Mouse (Mus musculus) embryonic stem cell, embryonic (primary cell): ENCODE measurements around the gene Ube2l6.

Source experiments
- CTCF ChIA-PET, 4 experiments: fragments of 300-600 bp in 2 of 4; fragments of 350-600 bp in 2 of 4; sonication (Branson Sonifier 250); formaldehyde crosslinking; loops; one replicate each; lab custom pipeline; 2022; ENCODE audit warnings: inconsistent platforms in 2 of 4; lab: Charles Lee
- POLR2A ChIA-PET, 4 experiments: fragments of 300-600 bp in 2 of 4; fragments of 350-600 bp in 2 of 4; sonication (Branson Sonifier 250); formaldehyde crosslinking; loops; one replicate each; lab custom pipeline; 2022; ENCODE audit warnings: antibody characterized with exemption in 4 of 4, inconsistent platforms in 1 of 4; lab: Charles Lee

Ube2l6 gene

DNA sequence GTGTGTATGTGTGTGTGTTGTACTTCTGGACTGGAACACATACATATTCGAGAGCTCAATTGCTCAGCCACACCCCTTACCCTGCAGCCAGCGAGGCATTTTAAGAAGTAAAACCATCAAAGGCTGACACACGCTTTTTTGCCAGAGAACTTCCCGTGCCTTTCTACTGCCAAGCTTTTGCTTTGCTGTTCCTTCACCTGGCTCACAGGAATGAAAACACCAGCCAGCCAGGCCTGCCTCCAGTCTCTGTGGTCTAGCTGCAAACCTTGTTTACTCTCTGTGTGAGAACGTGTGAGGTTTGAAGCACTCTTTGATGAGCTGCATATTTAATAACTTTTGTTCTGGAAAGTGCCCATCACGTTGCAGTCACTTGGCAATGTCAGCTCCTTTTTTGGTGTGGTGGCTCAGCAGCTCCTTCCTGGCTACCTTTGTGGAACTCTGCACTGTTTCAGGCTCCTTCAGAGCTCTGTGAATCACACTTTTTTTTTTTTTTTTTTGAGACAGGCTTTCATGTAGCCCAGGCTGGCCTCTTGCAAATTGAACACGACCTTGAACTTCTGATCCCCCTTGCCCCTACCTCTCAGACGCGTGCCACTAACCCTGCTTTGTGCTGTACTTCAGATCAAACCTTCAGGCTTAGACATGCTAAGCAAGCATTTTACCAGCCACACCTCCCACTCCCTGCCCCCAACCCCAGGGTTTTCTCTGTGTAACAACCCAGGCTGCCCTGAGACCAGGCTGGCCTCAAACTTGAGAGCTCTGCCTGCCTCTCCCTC is 39.4 kb downstream of the Ube2l6 start:
- CTCF ChIA-PET = interaction anchor here (0.6 to 3.8 kb wide), 23 partner anchors 12 to 170 kb away, joined by 3 to 37 read pairs (median 6); partner anchors contain the start of genes Smtnl1 (in 1 of the 4) and Timm10 (in 1 of the 4)
- POLR2A ChIA-PET = interaction anchor here (0.5 to 5.9 kb wide), 77 partner anchors 8 to 363 kb away, joined by 3 to 128 read pairs (median 5); partner anchors contain the start of genes Gm19426 (in 3 of the 4), Smtnl1 (in 3 of the 4), Ssrp1 (in 2 of the 4) and Timm10 (in 2 of the 4)

DNA sequence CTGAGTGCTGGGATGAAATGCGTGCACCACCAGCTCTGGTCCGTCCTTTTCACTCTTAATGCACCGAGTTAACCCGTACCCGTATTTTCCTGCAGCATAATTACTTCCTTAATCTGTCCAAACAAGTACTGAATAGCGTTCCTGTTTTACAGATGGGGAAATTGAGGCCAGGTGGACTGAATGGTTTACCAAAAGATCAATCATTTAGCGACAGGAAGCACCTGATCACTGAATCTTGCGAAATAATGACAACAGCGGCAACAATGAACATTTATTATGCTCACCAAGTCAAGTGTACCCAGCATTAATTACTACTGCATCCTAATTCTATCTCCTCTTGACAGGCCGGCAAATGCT is 39.9 kb downstream of the Ube2l6 start, which contains the start of gene Slc43a1:
Gene Slc43a1, plus strand, starts transcription at position 258 of the 357 bp plus-strand sequence.
- POLR2A ChIA-PET = interaction anchor here (0.7 to 5.9 kb wide), 62 partner anchors 9 to 363 kb away, joined by 3 to 128 read pairs (median 6); partner anchors contain the start of genes Gm19426 (in 3 of the 4), P2rx3 (in 2 of the 4), Serping1 (in 2 of the 4) and Smtnl1 (in 2 of the 4)
- CTCF ChIA-PET = interaction anchor here (0.6 to 3.8 kb wide), 16 partner anchors 12 to 98 kb away, joined by 3 to 37 read pairs (median 6); partner anchors contain the start of gene Timm10 (in 1 of the 4)

DNA sequence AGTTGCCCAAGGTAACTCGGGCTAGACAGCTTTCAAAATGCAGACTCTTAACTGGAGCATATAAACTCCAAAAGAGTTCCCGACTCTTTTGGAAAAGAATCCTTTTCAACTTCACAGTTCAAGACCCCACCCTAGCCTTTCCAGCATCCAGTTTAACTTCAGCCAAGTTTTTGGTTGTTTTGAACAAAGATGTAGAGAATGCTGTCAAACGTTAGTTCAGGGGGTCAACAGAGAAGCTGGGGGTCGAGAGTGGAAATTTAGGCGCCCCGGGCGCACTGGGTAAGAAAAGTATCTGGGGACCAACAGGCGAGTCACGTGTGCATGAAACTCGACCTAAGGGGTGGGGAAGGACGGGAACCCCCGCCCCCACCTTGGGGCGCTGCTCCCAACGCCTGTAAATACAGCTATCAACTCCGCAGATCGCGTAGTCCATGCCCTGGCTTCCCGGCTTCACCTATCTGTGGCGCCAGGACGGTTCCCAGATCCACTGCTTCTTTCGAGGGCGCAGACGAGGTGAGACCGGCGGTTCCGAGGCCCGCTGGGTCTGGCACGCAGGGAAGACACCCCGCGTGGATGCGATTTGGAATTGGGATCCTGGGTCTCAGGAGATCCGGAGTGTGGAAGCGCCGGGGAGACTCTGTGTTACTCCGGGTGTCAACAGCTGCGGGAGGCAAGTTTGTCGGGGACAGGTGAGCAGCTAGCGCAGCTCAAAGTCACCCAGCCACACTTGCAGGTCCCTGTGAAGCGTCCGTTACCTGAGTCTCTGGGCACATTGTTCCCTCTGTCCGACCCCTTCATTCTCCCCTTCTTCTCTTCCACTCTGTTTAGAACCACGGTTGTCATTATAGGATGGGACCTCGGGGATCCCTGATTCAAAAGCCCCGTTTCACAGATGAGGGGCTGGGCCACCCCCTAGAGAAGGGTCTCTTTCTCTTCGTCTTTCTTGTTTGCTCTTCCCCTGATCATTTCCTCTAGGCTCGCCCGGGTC is 40.7 kb downstream of the Ube2l6 start:
- CTCF ChIA-PET = interaction anchor here (0.6 to 3.8 kb wide), 15 partner anchors 13 to 99 kb away, joined by 3 to 37 read pairs (median 6); no protein-coding TSS in a partner anchor

DNA sequence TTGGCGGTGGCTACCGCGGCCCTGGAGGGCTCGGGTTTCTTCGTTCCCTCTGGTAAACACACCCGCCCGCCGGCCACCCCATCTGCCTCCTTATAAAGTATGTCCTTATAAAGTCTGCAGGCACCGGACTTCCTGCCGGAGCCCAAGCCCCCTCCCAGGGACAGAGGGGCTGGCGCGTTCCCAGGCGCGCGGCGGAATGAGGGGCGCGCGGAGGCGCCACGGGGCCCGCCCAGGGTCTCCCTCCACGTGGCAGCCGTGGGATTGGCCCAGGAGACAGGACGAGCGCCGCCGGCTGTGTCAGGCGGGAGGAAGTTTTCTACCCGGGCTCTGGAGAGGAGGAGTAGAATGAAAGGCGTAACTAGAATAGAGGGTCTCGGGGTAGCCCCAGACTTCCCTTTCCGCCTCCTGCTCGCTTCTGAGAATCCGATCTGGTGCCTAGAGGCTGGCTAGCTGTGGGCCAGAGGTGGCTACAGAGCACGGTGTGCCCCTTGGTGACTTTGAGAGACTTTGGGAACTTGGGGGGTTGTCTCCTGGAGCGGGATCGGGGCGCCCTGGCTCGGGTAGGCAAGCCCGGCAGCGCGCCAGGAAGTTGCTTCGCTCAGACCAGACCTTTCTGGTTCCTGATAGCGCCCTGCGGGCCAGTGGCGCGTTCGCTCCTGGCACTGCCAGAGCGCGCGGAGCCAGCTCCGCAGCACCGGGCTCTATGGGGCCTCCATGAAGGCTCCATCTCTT is 41.6 kb downstream of the Ube2l6 start:
- POLR2A ChIA-PET = interaction anchor here (0.5 to 5.9 kb wide), 22 partner anchors 9 to 208 kb away, joined by 3 to 128 read pairs (median 6); partner anchors contain the start of genes Gm19426 (in 3 of the 4), Serping1 (in 2 of the 4), Ube2l6 (in 2 of the 4) and Clp1 (in 1 of the 4)

More for the DNA sequence above, 40.7 kb downstream of the Ube2l6 start:
- POLR2A ChIA-PET = interaction anchor here (0.5 to 5.9 kb wide), 57 partner anchors 8 to 364 kb away, joined by 3 to 128 read pairs (median 6); partner anchors contain the start of genes Gm19426 (in 3 of the 4), P2rx3 (in 2 of the 4), Serping1 (in 2 of the 4) and Smtnl1 (in 2 of the 4)

DNA sequence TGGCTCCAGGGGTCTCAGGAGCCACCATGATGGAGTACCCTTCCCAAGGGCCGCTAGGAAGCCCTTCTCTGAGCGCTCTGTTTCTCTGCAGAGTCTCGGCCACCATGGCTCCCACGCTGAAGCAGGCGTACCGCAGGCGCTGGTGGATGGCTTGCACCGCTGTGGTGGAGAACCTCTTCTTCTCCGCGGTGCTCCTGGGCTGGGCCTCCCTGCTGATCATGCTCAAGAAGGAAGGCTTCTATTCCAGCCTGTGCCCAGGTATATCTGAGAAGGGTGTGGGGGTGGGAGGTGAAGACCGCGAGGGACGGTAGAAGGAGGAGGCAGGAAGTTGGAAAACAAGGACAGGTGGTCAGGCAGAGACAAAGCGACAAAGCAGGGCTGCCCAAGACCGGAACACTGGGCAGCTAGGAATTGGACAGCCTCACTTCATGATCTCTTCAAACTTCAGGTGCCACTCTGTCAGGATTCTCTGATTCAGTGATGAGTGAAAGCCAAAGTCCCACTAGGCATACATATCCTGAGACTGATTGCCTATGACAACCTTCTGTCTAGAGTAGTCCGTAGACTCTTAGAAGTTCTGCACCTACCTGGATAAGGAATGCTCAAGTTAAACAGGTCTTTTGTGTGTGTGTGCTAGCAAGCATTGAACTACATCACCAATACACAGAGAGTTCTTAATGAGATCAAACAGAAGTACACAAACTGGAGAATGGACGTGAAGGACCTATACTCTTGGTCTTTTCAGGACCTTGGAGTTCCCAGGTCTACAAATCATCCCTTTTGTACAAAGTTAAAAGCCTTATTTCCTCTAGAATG is 42.3 kb downstream of the Ube2l6 start:
- ChIA-PET CTCF (interaction anchor here in 1 of 4 experiments (0.8 to 1.2 kb wide), 2 partner anchors 9 to 15 kb away, joined by 3 to 5 read pairs; no protein-coding TSS in a partner anchor), POLR2A (interaction anchor here in 3 of 4 experiments (0.6 to 5.9 kb wide), 5 partner anchors 41 to 129 kb away, joined by 3 to 51 read pairs (median 3); partner anchors contain the start of genes Clp1 (in 1 of the 3), Gm19426 (in 1 of the 3) and Ube2l6 (in 1 of the 3))

More for the DNA sequence above, 41.6 kb downstream of the Ube2l6 start:
- CTCF ChIA-PET = interaction anchor here in 2 of 4 experiments (0.8 to 3.8 kb wide), 7 partner anchors 9 to 99 kb away, joined by 4 to 37 read pairs (median 8); no protein-coding TSS in a partner anchor

DNA sequence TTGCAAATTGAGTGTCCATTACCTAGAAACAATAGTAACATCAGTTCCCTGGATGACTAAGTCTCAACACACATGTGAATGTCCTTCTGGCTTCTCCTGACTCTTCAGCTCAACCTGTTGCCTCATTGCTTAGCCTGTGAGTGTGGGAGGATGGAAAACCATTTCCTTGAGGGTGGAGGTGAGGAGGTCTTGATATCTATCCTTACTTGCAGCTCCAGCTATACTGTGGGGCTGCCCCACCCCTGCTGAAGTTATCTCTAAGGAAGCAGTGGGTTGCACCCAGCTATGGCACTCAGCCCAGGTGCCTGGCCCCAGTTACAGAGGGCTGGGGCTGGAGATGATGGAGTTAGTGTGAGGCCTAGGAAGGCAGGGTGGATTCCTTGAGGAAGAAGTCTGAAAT is 43.3 kb downstream of the Ube2l6 start:
- POLR2A ChIA-PET = interaction anchor here in 1 of 4 experiments (0.7 to 1.3 kb wide), 2 partner anchors 14 to 74 kb away, joined by 4 to 5 read pairs; no protein-coding TSS in a partner anchor
- CTCF ChIA-PET = interaction anchor here in 2 of 4 experiments (1.2 to 1.4 kb wide), 2 partner anchors 14 to 27 kb away, joined by 3 read pairs; no protein-coding TSS in a partner anchor

DNA sequence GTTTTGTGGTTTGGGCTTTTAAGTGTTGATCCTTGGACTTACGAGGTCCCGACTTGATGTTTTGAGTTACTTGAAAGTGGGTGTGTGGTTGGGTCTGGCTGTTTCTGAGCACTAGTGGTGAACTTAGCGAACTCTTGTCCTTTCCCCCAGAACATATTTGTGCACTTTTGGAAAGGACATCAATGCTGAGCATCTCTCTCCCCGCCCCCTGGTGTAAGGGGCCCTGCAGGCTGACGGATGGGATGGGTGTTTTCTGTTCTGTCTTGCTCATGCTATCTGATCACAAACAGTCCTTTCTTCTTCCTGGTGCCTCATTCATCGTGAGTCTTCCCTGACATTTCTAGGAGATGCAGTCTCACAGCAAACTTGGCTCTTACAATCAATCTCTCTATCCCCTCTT is 45.0 kb downstream of the Ube2l6 start:
- ChIA-PET POLR2A (no interaction called here), CTCF (no interaction called here)

DNA sequence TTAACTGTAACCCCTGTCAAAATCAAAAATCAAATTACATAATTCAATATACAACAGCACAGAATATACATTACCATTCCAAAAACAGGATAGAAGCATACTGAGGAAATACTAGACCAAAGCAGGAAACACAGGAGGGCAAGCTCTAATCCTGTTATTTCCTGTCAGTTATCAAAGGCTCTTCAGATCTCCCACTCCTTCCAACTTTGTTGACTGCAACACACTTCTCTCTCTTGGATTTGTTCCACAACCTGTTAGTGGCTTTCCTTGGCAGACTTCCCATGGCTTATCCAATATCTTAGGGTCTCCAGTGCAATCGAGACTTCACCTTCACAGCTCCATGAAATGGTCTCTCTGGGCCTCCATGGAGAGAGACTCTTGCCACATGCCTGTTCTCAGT is 46.6 kb downstream of the Ube2l6 start:
- ChIA-PET CTCF (no interaction called here), POLR2A (interaction anchor here in 2 of 4 experiments (0.6 to 1.6 kb wide), 3 partner anchors 11 to 103 kb away, joined by 3 to 5 read pairs (median 3); no protein-coding TSS in a partner anchor)

DNA sequence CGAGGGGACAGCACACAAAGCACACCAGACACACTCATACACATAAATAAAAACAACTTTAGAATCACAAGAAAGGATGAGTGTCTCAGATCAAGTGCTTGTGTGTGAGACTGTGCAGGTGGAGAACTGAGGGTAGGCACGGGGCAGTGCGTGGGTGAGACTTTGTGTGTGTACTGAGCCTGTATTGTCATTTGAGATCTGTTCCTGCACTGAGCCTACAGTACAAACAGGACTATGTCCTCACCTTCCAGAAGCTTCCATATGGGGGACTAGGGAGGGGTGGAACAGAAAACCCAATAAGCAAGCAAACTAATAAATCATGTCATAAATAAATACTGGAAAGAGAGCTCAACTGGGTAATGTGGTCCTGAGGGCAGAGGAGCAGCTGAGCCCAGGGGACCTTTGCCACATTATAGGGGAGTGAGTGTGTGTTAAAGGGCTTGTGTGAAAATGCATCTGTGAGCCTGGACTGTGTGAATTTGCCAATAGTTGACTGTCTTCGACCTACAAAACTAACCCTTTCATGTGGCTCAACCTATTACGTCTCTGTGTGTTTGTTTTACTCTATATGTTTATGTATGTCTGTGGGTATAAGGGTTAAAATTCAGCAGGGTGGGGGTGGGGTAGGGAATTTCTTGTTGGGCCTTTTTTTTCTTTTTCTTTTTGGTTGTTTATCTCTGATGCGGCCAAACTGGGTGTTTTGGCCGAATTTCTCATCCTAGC is 51.9 kb downstream of the Ube2l6 start:
- CTCF ChIA-PET = interaction anchor here (0.5 to 1.4 kb wide), 9 partner anchors 8 to 152 kb away, joined by 3 to 13 read pairs (median 5); no protein-coding TSS in a partner anchor
- POLR2A ChIA-PET = interaction anchor here in 2 of 4 experiments (0.7 to 3.1 kb wide), 11 partner anchors 12 to 219 kb away, joined by 3 to 11 read pairs (median 3); partner anchors contain the start of gene Slc43a1 (in 2 of the 2)

DNA sequence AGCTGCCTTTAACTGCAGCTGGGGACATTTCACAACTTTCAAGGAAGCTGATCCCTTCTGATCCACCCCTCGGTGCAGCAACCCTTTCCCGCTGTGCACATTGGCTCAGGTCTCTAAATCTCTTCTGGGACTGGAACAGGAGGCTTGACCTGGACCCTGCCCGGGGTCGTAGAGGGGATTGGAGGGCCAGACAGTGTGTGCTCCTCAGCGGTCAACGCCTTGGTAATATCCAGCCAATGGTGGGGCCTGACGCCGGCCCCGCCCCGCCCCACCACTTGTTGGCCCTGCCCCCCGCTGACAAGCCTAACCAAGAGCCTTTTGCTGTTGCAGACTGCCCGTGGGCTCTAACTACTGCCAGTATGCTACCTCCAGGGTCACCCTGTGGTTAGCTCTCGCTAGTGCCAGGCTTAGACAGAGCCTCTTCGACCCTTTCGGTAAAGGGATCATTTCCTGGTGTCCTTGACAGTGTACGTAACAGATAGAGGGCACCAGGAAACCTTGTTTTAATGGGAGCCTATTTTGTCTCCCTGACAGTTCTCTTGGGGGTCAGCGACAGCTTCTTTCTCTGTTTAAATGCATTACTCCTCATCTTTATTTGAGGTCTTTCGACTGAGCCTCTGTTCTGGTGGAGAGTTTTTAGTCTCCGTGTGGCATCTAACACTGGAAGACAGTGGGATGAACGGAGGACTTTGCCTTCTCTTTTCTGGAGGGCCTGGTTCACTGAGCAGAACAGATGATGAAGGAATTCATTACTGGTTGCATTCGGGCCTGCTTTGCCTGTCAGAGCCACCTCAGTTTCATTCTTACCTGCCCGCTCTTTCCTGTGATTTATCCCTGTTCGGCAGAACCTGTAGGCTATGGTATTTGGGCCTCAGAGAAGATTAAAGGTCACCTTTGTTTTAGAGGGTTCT is 52.8 kb downstream of the Ube2l6 start:
- POLR2A ChIA-PET = interaction anchor here in 2 of 4 experiments (0.7 to 3.1 kb wide), 10 partner anchors 13 to 219 kb away, joined by 3 to 11 read pairs (median 4); partner anchors contain the start of gene Slc43a1 (in 2 of the 2)

DNA sequence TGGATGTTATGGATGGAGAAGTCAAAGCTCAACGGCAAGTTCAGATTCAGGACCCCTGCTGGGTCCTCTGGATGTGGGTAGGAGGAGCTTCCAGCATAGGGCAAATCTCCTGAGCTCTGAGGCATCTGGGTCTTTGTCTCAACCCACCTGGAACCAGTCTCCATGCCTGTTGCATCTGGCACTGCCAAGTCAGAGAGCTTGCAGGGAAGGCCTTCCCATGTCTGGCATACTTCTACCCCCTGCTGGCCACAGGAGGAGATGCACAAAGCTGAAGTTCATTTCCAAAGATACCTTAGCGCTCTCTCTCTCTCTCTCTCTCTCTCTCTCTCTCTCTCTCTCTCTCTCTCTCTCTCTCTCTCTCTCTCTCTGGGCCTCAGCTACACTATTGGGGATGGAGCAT is 57.1 kb downstream of the Ube2l6 start:
- CTCF ChIA-PET = interaction anchor here (0.5 to 4.8 kb wide), 58 partner anchors 9 to 1494 kb away, joined by 3 to 103 read pairs (median 5); partner anchors contain the start of genes Slc43a1 (in 2 of the 4), Rtn4rl2 (in 1 of the 4) and Ube2l6 (in 1 of the 4)
- POLR2A ChIA-PET = interaction anchor here (0.5 to 3.3 kb wide), 28 partner anchors 8 to 206 kb away, joined by 3 to 20 read pairs (median 4); partner anchors contain the start of genes Slc43a1 (in 2 of the 4), Clp1 (in 1 of the 4), Gm19426 (in 1 of the 4) and Smtnl1 (in 1 of the 4)

More for the DNA sequence above, 52.8 kb downstream of the Ube2l6 start:
- CTCF ChIA-PET = interaction anchor here (0.5 to 1.4 kb wide), 9 partner anchors 9 to 156 kb away, joined by 3 to 13 read pairs (median 4); no protein-coding TSS in a partner anchor

DNA sequence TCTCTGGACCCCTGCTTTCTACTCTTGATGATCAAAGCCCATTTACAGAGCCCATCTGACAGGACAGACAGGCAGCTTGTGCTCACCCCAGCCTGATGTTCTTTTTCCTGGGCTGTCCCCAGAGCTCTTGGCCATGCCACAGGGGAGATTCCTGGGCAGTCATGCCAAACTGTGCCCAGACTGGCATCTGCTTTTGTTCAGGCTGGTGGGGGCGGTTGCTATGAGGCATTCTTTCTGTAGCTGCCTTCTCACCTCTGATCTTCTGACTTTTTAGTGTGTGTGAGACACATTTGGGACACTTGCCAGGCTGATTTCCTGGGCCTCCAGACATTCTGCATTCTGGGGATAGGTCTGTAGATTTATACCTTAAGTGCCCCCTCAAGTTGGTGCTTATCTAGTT is 59.9 kb downstream of the Ube2l6 start:
- ChIA-PET POLR2A (interaction anchor here in 2 of 4 experiments (0.9 to 2.0 kb wide), 4 partner anchors 8 to 143 kb away, joined by 3 to 9 read pairs (median 3); no protein-coding TSS in a partner anchor), CTCF (interaction anchor here (0.7 to 2.2 kb wide), 11 partner anchors 10 to 404 kb away, joined by 3 to 9 read pairs (median 4); partner anchors contain the start of gene Slc43a1 (in 1 of the 4))
